21 mouse cellular contexts compared by ENCODE assay signal in the genomic region with DNA sequence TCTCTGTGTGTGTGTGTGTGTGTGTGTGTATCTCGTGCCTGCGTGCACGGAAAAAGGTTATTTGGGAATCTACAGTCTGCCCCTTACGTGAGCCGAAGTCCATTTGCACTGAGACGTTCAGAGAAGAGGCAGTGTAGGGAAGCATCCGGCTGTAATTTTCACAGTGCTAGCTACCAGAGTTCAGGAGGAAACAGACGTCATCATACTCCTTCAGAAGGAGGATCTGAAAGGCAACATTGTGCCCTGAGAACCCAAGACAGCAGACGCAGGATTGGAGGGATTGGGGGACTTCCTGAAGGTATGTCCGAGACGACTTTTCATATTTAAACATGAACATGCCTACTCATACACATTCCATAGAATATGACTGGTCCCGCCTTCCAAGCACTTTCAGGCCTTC. TPM values are rescaled to one million over a fixed set of nuclear protein-coding genes. Genes with fewer than 3 reads are reported as not detected.
DNase-seq lines count a peak whose midpoint lies in the region; ATAC-seq and TF ChIP-seq lines count a peak whose summit lies in the region.
"Had no signal": no experiment of that assay in that cellular context is flagged by ENCODE, and none has a peak within 500 bp of the region (broad histone marks: within the 10 kb centered on the region; RNA-seq: fewer than 3 reads in every experiment).

No protein-coding gene starts in this region.

- DNase-seq in kidney, adult 2 months: peak; percentile 35
- DNase-seq in kidney, postnatal 4 days: no peak
- peak; percentile 30 for DNase-seq in thymus, postnatal 0 days (ENCODE audit: low spot score)
- DNase-seq in thymus, postnatal 36 days: no peak
- DNase-seq in left cerebral cortex, postnatal 10 days (ENCODE audit: extremely low spot score in 1 of 2, low spot score in 2 of 2): no peak
- no peak for DNase-seq in frontal cortex, postnatal 36 days (ENCODE audit: low spot score in 2 of 2)
- DNase-seq: adrenal gland, adult 8-10 months; cerebellum, adult 11-12 months; cerebellum, postnatal 36 days; forebrain, postnatal 0 days; gastrocnemius, postnatal 10 days; heart, postnatal 10 days; right cerebral cortex, postnatal 4 days had no signal

- H3K27ac ChIP-seq in kidney, adult 2 months (ENCODE audit: insufficient read depth, low read depth, low read length): no peak overlapping the region
- H3K27ac ChIP-seq: embryonic facial prominence, embryonic 13.5 days; intestine, embryonic 15.5 days; kidney, embryonic 15.5 days; left cerebral cortex, adult 2 months; limb, embryonic 12.5 days; liver, embryonic 15.5 days had no signal

- intact Hi-C loops in left cerebral cortex, postnatal 10 days (cut with DNase I): loop anchor here (5.0 to 10.0 kb wide), 4 partner anchors 110 to 533 kb away; no protein-coding TSS in a partner anchor

- H3K27me3 ChIP-seq in kidney, adult 2 months (replicated peaks; ENCODE audit: control insufficient read depth, insufficient read depth, low read length): no peaks in the 10 kb centered on the region
- H3K27me3 ChIP-seq: embryonic facial prominence, embryonic 13.5 days; intestine, embryonic 15.5 days; kidney, embryonic 15.5 days; liver, embryonic 15.5 days had no signal

- no peaks in the 10 kb centered on the region for H3K4me1 ChIP-seq in kidney, adult 2 months (ENCODE audit: control insufficient read depth, insufficient read depth, low read length)
- H3K4me1 ChIP-seq: embryonic facial prominence, embryonic 13.5 days; intestine, embryonic 15.5 days; liver, embryonic 15.5 days had no signal

- H3K36me3 ChIP-seq in kidney, adult 2 months (ENCODE audit: control insufficient read depth, insufficient read depth, low read length): no peaks in the 10 kb centered on the region
- H3K36me3 ChIP-seq: embryonic facial prominence, embryonic 13.5 days; intestine, embryonic 15.5 days; kidney, embryonic 15.5 days; limb, embryonic 12.5 days; liver, embryonic 15.5 days had no signal

- 65% methylated on average over 12 of the region's 12 CpGs for whole genome bisulfite sequencing in kidney, adult 2 months

- no peak overlapping the region for H3K4me3 ChIP-seq in kidney, adult 2 months (ENCODE audit: insufficient read depth, low read depth, low read length)
- H3K4me3 ChIP-seq: embryonic facial prominence, embryonic 13.5 days; intestine, embryonic 15.5 days; kidney, embryonic 15.5 days; left cerebral cortex, adult 2 months; limb, embryonic 12.5 days; liver, embryonic 15.5 days had no signal

- no peak for TF ChIP-seq CTCF in kidney, adult 2 months (conservative IDR thresholded peaks at IDR 0.05; ENCODE audit: insufficient read depth, insufficient read length, low read depth, low read length)

- ATAC-seq in granulocyte monocyte progenitor cell, adult 5-6 weeks (replicated peaks; ENCODE audit: poor library complexity, severe bottlenecking): peak; percentile 59
- ATAC-seq: forebrain, postnatal 0 days; intestine, embryonic 15.5 days; lung, postnatal 0 days had no signal

- TF ChIP-seq POLR2A in kidney, adult 2 months (IDR thresholded peaks at IDR 0.05; ENCODE audit: low read depth, low read length): no peak

RNA-seq across cellular contexts. Expression of gene Myom1, which starts 34.8 kb away (rescaled TPM):
- polyA plus RNA-seq in kidney, adult 2 months (2012; rRNA removed): 2.8 and 4.3 TPM in 2 replicates
- polyA plus RNA-seq in thymus, postnatal 0 days (2015; fragmentation: Nextera tagmentation; extraction: Ambion mirVana): 1.2 and 1.4 TPM in 2 replicates
- 1.2 TPM in 1 of 2 replicates, not detected in the other for total RNA-seq in granulocyte monocyte progenitor cell, adult 5-6 weeks (2014; fragmentation: Nextera tagmentation)
- total RNA-seq in granulocyte monocyte progenitor cell, adult 5-6 weeks (2017): 0.05 and 1.2 TPM in 2 replicates
- 1 to 10 TPM; 3.4 to 3.9 TPM for total RNA-seq in left cerebral cortex, postnatal 10 days (2021)

RNA-seq across cellular contexts. Expression of gene Myl12a, which starts 35.0 kb away (rescaled TPM):
- polyA plus RNA-seq in kidney, adult 2 months (2012; rRNA removed): 119 and 160 TPM in 2 replicates
- polyA plus RNA-seq in thymus, postnatal 0 days (2015; fragmentation: Nextera tagmentation; extraction: Ambion mirVana): 587 and 594 TPM in 2 replicates
- total RNA-seq in granulocyte monocyte progenitor cell, adult 5-6 weeks (2014; fragmentation: Nextera tagmentation): 226 and 321 TPM in 2 replicates
- 159 and 194 TPM in 2 replicates for total RNA-seq in granulocyte monocyte progenitor cell, adult 5-6 weeks (2017)
- total RNA-seq in left cerebral cortex, postnatal 10 days (2021): 10 to 100 TPM; 45.1 to 47.8 TPM

Comparison
In these comparisons a context has a peak if more than half of its experiments do, and no peak if none do; other contexts are left out.
1. DNase-seq: peak in kidney, adult 2 months (single experiment) and thymus, postnatal 0 days (single experiment); none in kidney, postnatal 4 days (0 of 2), thymus, postnatal 36 days (0 of 2), left cerebral cortex, postnatal 10 days (0 of 2) and frontal cortex, postnatal 36 days (0 of 2).